Mouse (Mus musculus): ENCODE results near the gene Fancc. TPM values are rescaled to one million over a fixed set of nuclear protein-coding genes. Genes with fewer than 3 reads are reported as not detected.

Gene Fancc
- polyA plus RNA-seq, 1 experiment from 2014 or later: 17.1 TPM

GRCm38 (mm10) chr13:63507001-63507556 lies 10.0 kb upstream of the Fancc start:
- H3K27me3 ChIP-seq (replicated peaks; ENCODE audit: control insufficient read depth, insufficient read depth, low read length): no peaks in the 10 kb centered on the region
- no peak overlapping the region for H3K4me2 ChIP-seq (ENCODE audit: low read depth, low read length)
- no peak overlapping the region for H3K9ac ChIP-seq (ENCODE audit: low read depth, low read length)
- no peak overlapping the region for H3K27ac ChIP-seq (replicated peaks; ENCODE audit: low read depth, low read length)
- H3K4me3 ChIP-seq (ENCODE audit: low read depth, low read length): no peak overlapping the region
- DNase-seq (ENCODE audit: low spot score): no peak
- H3K36me3 ChIP-seq (ENCODE audit: control insufficient read depth, insufficient read depth, low read length): peaks cover 48% of the 10 kb centered on the region
- ATAC-seq (ENCODE audit: low read depth): 0 out of 2 replicates have a peak, but pooled peaks have one; percentile 6
- H3K4me1 ChIP-seq (ENCODE audit: control insufficient read depth, insufficient read depth, low read length): no peaks in the 10 kb centered on the region
- WGBS: 81% methylated on average over 6 of the region's 6 CpGs
- no peaks in the 10 kb centered on the region for H3K9me3 ChIP-seq (ENCODE audit: control insufficient read depth, low read length)

DNA sequence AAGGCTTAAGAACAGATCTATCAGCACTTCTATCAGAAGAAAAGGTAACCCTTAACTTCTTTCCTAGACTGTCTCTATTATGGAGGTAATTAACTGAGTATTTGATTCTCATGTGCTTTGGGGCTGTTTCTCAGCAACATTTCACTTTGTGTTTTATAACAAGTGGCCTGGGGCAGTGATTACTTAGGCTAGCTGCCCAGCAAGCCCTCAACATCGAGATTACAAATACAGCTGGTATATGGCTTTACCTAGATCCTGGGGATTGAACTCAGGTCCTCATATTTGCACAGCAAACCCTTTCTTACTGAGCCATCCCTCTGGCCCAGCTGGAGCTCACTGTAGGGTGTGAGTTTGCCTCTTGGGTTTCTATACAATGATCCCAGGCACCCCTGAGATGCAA lies 9.3 kb upstream of the Fancc start:
- no peaks in the 10 kb centered on the region for H3K4me1 ChIP-seq (ENCODE audit: control insufficient read depth, insufficient read depth, low read length)
- H3K36me3 ChIP-seq (ENCODE audit: control insufficient read depth, insufficient read depth, low read length): peaks cover 41% of the 10 kb centered on the region
- H3K27me3 ChIP-seq (replicated peaks; ENCODE audit: control insufficient read depth, insufficient read depth, low read length): no peaks in the 10 kb centered on the region
- H3K9me3 ChIP-seq (ENCODE audit: control insufficient read depth, low read length): no peaks in the 10 kb centered on the region
- H3K9ac ChIP-seq (ENCODE audit: low read depth, low read length): no peak overlapping the region
- WGBS: 50% methylated on average over 1 of the region's 1 CpGs
- DNase-seq (ENCODE audit: low spot score): no peak
- H3K27ac ChIP-seq (replicated peaks; ENCODE audit: low read depth, low read length): no peak overlapping the region
- no peak overlapping the region for H3K4me2 ChIP-seq (ENCODE audit: low read depth, low read length)
- no peak overlapping the region for H3K4me3 ChIP-seq (ENCODE audit: low read depth, low read length)
- no peak for ATAC-seq (ENCODE audit: low read depth)

GRCm38 (mm10) chr13:63502391-63502790 lies 5.3 kb upstream of the Fancc start:
- H3K27ac ChIP-seq (replicated peaks; ENCODE audit: low read depth, low read length): no peak overlapping the region
- H3K4me3 ChIP-seq (ENCODE audit: low read depth, low read length): no peak overlapping the region
- DNase-seq (ENCODE audit: low spot score): no peak
- no peaks in the 10 kb centered on the region for H3K4me1 ChIP-seq (ENCODE audit: control insufficient read depth, insufficient read depth, low read length)
- WGBS: 91% methylated on average over 2 of the region's 2 CpGs
- no peak overlapping the region for H3K9ac ChIP-seq (ENCODE audit: low read depth, low read length)
- no peaks in the 10 kb centered on the region for H3K27me3 ChIP-seq (replicated peaks; ENCODE audit: control insufficient read depth, insufficient read depth, low read length)
- H3K4me2 ChIP-seq (ENCODE audit: low read depth, low read length): no peak overlapping the region
- H3K9me3 ChIP-seq (ENCODE audit: control insufficient read depth, low read length): no peaks in the 10 kb centered on the region
- peaks cover 4% of the 10 kb centered on the region for H3K36me3 ChIP-seq (ENCODE audit: control insufficient read depth, insufficient read depth, low read length)
- no peak for ATAC-seq (ENCODE audit: low read depth)

DNA sequence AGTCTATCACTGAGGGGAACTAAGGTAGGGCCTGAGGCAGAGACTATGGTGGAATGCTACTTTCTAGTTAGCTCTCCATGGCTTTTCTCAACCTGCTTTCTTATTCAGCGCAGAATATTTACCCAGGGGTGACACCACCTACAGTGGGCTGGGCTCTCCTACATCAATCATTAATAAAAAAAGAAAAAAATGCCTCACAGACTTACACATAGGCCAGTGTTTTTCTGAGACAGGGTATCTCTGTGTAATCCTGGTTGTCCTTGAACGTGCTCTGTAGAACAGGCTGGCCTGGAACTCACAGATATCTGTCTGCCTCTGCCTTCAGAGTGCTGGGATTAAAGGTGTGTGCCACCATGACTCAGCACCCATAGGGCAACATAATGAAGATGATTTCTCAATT lies 2.4 kb upstream of the Fancc start:
- ATAC-seq (ENCODE audit: low read depth) (no peak), DNase-seq (ENCODE audit: low spot score) (no peak)
- H3K4me1 ChIP-seq (ENCODE audit: control insufficient read depth, insufficient read depth, low read length): peaks cover 11% of the 10 kb centered on the region
- H3K9me3 ChIP-seq (ENCODE audit: control insufficient read depth, low read length): no peaks in the 10 kb centered on the region
- no peak overlapping the region for H3K4me2 ChIP-seq (ENCODE audit: low read depth, low read length)
- WGBS: 80% methylated on average over 2 of the region's 2 CpGs
- no peaks in the 10 kb centered on the region; the same call in 1 of the 2 replicates for H3K27me3 ChIP-seq (replicated peaks; ENCODE audit: control insufficient read depth, insufficient read depth, low read length)
- H3K36me3 ChIP-seq (ENCODE audit: control insufficient read depth, insufficient read depth, low read length): no peaks in the 10 kb centered on the region
- H3K9ac ChIP-seq (ENCODE audit: low read depth, low read length): no peak overlapping the region
- H3K4me3 ChIP-seq (ENCODE audit: low read depth, low read length): no peak overlapping the region
- no peak overlapping the region for H3K27ac ChIP-seq (replicated peaks; ENCODE audit: low read depth, low read length)

DNA sequence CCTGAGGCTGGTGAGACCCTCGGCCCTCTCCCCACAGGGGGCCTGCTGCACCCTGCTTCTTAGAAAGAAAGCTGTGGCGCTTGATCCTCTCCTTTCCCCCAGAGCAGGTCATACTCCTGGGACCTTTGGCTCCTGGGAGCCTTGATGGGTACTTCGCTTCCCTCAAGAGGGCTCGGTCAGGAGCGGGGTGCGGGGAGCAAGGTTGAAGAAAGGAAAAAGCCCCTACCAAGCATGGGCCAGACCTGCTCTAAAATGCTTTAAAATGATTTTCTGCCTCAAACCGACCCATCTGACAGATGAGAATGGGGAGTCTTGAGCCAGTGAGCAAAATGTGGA lies 9.4 kb downstream of the Fancc start:
- no peak overlapping the region for H3K4me2 ChIP-seq (ENCODE audit: low read depth, low read length)
- 53% methylated on average over 7 of the region's 7 CpGs for WGBS
- no peaks in the 10 kb centered on the region for H3K36me3 ChIP-seq (ENCODE audit: control insufficient read depth, insufficient read depth, low read length)
- H3K4me1 ChIP-seq (ENCODE audit: control insufficient read depth, insufficient read depth, low read length): peaks cover 7% of the 10 kb centered on the region; the same call in 1 of the 2 replicates
- no peaks in the 10 kb centered on the region for H3K27me3 ChIP-seq (replicated peaks; ENCODE audit: control insufficient read depth, insufficient read depth, low read length)
- no peak overlapping the region for H3K27ac ChIP-seq (replicated peaks; ENCODE audit: low read depth, low read length)
- no peaks in the 10 kb centered on the region for H3K9me3 ChIP-seq (ENCODE audit: control insufficient read depth, low read length)
- ATAC-seq (ENCODE audit: low read depth): no peak
- H3K9ac ChIP-seq (ENCODE audit: low read depth, low read length): no peak overlapping the region
- no peak overlapping the region for H3K4me3 ChIP-seq (ENCODE audit: low read depth, low read length)
- no peak for DNase-seq (ENCODE audit: low spot score)

DNA sequence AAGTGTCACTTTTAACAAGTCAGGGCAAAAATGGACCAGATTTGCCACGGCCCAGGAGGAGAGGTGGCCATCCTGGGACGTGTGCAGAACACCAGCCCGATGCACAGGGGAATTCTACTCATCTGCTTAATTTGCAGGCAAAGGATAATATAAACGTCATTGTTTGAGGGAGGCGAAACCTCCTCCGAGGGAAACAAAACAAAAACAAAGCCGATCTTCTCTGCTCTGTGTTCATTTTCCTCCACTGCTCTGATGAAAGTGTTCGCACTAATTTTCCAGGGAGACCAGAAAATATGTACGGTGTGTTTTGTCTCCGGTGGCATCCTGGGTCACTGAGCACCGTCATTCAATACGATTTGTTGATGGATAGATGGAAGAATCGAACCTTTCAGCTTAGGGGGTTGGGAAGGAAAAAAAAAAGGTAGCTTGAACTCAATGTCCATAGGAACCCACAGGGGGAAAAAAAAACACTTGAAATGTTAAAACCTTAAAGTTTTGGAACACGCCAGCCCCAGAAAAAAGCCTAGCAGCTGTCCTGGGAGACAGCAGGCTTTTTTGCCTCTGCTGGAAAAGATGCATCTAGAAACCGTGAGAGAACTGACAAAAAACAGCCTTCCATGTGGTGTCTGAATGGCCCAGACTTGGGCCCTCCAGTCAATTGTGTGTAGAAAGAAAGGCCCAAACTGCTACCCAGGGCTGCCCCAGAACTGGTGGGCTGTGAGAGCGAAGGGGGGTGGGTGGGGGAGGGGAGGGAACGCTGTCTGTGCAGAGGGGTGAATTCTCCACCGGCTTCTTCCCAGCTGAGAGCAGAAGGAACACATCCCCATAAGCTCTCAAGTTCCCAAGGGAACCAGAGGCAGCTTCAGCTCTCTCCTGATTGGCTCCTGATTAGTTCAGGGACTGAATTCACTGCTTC lies 10.0 kb downstream of the Fancc start:
- H3K27ac ChIP-seq (replicated peaks; ENCODE audit: low read depth, low read length): no peak overlapping the region
- H3K9ac ChIP-seq (ENCODE audit: low read depth, low read length): no peak overlapping the region
- H3K4me1 ChIP-seq (ENCODE audit: control insufficient read depth, insufficient read depth, low read length): peaks cover 7% of the 10 kb centered on the region; the same call in 1 of the 2 replicates
- no peak overlapping the region for H3K4me3 ChIP-seq (ENCODE audit: low read depth, low read length)
- H3K27me3 ChIP-seq (replicated peaks; ENCODE audit: control insufficient read depth, insufficient read depth, low read length): no peaks in the 10 kb centered on the region
- DNase-seq (ENCODE audit: low spot score) (peak; percentile 48), ATAC-seq (ENCODE audit: low read depth) (peak; percentile 68; the same call in 1 of the 2 replicates)
- WGBS: 23% methylated on average over 15 of the region's 18 CpGs
- no peaks in the 10 kb centered on the region for H3K36me3 ChIP-seq (ENCODE audit: control insufficient read depth, insufficient read depth, low read length)
- no peaks in the 10 kb centered on the region for H3K9me3 ChIP-seq (ENCODE audit: control insufficient read depth, low read length)
- peak overlapping the region; percentile 27; the same call in 1 of the 2 replicates for H3K4me2 ChIP-seq (ENCODE audit: low read depth, low read length)

DNA sequence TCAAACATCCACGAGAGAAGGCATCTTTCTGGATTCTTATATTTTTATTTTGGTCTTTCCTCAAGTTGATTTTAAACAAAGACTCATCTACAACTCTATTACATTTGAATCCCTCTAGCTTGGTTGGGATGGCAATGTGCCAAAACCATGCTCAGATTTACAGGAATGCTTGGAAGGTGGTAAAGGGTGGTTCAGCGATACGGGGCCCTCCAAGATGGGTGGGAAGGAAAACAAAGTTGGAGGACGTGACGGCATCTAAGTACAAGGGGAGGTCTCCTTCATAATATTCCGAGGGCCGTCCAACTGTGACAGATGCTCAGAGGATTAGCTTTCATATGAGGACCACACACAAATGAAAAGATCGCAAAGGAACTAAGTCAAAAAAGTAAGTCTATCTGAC lies 21.7 kb downstream of the Fancc start:
- Histone ChIP-seq H3K9ac (ENCODE audit: low read depth, low read length) (no peak overlapping the region), H3K27ac (replicated peaks; ENCODE audit: low read depth, low read length) (no peak overlapping the region), H3K36me3 (ENCODE audit: control insufficient read depth, insufficient read depth, low read length) (no peaks in the 10 kb centered on the region), H3K27me3 (replicated peaks; ENCODE audit: control insufficient read depth, insufficient read depth, low read length) (no peaks in the 10 kb centered on the region), H3K9me3 (ENCODE audit: control insufficient read depth, low read length) (no peaks in the 10 kb centered on the region), H3K4me3 (ENCODE audit: low read depth, low read length) (no peak overlapping the region), H3K4me2 (ENCODE audit: low read depth, low read length) (no peak overlapping the region), H3K4me1 (ENCODE audit: control insufficient read depth, insufficient read depth, low read length) (no peaks in the 10 kb centered on the region)
- DNase-seq (ENCODE audit: low spot score) (peak; percentile 32), ATAC-seq (ENCODE audit: low read depth) (no peak)
- 52% methylated on average over 8 of the region's 8 CpGs for WGBS

DNA sequence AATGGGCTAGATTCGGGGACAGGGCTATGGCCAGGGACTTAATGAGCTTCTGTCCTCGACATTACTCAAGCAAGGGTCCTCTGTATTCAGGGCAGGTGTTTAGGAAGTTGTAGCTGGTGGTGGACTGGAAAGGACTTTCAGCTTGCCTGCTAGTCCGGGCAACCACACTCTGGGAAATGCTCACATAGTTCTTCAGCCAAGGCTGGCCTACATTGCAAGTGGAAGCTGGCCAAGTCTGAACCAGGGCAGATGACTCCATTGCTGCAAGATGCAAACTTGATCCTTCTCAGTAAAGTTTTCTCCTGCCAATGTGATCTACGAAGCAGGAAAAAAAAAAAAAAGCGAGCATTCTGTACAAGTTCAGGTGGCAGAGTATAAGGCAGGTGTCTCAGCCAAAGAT lies 44.2 kb downstream of the Fancc start:
- 0 out of 2 replicates have a peak, but pooled peaks cover 5% of the 10 kb centered on the region for H3K4me1 ChIP-seq (ENCODE audit: control insufficient read depth, insufficient read depth, low read length)
- no peaks in the 10 kb centered on the region for H3K36me3 ChIP-seq (ENCODE audit: control insufficient read depth, insufficient read depth, low read length)
- no peak for ATAC-seq (ENCODE audit: low read depth)
- no peak overlapping the region for H3K27ac ChIP-seq (replicated peaks; ENCODE audit: low read depth, low read length)
- H3K9me3 ChIP-seq (ENCODE audit: control insufficient read depth, low read length): no peaks in the 10 kb centered on the region
- H3K27me3 ChIP-seq (replicated peaks; ENCODE audit: control insufficient read depth, insufficient read depth, low read length): no peaks in the 10 kb centered on the region
- 87% methylated on average over 5 of the region's 5 CpGs for WGBS
- no peak overlapping the region for H3K9ac ChIP-seq (ENCODE audit: low read depth, low read length)
- DNase-seq (ENCODE audit: low spot score): no peak
- no peak overlapping the region for H3K4me2 ChIP-seq (ENCODE audit: low read depth, low read length)
- H3K4me3 ChIP-seq (ENCODE audit: low read depth, low read length): no peak overlapping the region

Data from embryonic facial prominence, embryonic 14.5 days (tissue).